Mouse (Mus musculus) brain, embryonic 14.5 days (tissue): ENCODE measurements around the gene Ebpl.

Source experiments
- CTCF ChIP-seq: fragments of 200-500 bp; IDR thresholded peaks from 2 replicates; pipeline ENCODE4 v1.5.1; 2012; ENCODE audit warnings: inconsistent platforms, mild to moderate bottlenecking, moderate library complexity, borderline replicate concordance; ENCODE audit not compliant: insufficient read depth, insufficient read length; ENCODE audit errors: extremely low read depth
- POLR2A ChIP-seq: fragments of 200-500 bp; IDR thresholded peaks from 2 replicates; pipeline ENCODE4 v1.6.1; 2012; ENCODE audit warnings: mild to moderate bottlenecking, inconsistent platforms, borderline replicate concordance; ENCODE audit not compliant: poor library complexity, insufficient read depth, insufficient read length, severe bottlenecking; ENCODE audit errors: extremely low read depth

- no peak for TF ChIP-seq CTCF
- TF ChIP-seq POLR2A, result no peak
These were observed 44.7 kb upstream of the Ebpl start for GRCm38 (mm10) chr14:61404941-61405340.
